Mouse (Mus musculus) heart, postnatal 0 days (tissue): ENCODE measurements at regions not wholly inside any gene's neighbourhood (a gene's known extent, or its start where the extent isn't known, plus 50 kb on each side); places are given as distances from the start of the nearest gene placed in this dataset.

Experiments used
- ATAC-seq: fragments of 200-750 bp; cut with Nextera tagmentation; 2 replicates; pipeline ENCODE4 v1.8.0; 2017; ENCODE audit warnings: low read depth, moderate number of reproducible peaks, moderate library complexity; ENCODE audit not compliant: insufficient read depth
- DNase-seq: peaks from one replicate; pipeline ENCODE4 v3.0.0-alpha.2; 2016; ENCODE audit warnings: low spot score
- H3K27ac ChIP-seq: fragments of 300-500 bp; sonication (generic); 2 replicates; pipeline ENCODE4 v1.5.1; 2014; ENCODE audit warnings: low read depth, mild to moderate bottlenecking
- H3K27me3 ChIP-seq: fragments of 300-500 bp; sonication (generic); 2 replicates; pipeline ENCODE4 v1.6.1; 2014; ENCODE audit warnings: low read length, mixed read lengths; ENCODE audit not compliant: control insufficient read depth, insufficient read depth
- H3K36me3 ChIP-seq: fragments of 300-500 bp; sonication (generic); replicated peaks from 2 replicates; pipeline ENCODE4 v1.6.1; 2014; ENCODE audit warnings: low read length, mixed read lengths; ENCODE audit not compliant: control insufficient read depth, insufficient read depth
- H3K4me1 ChIP-seq: fragments of 300-500 bp; sonication (generic); 2 replicates; pipeline ENCODE4 v1.6.1; 2014; ENCODE audit warnings: antibody characterized with exemption; ENCODE audit not compliant: control insufficient read depth, insufficient read depth
- H3K4me2 ChIP-seq: fragments of 300-500 bp; sonication (generic); 2 replicates; pipeline ENCODE4 v1.6.1; 2014; ENCODE audit warnings: low read depth, mild to moderate bottlenecking, low read length, moderate library complexity
- H3K4me3 ChIP-seq: fragments of 300-500 bp; sonication (generic); 2 replicates; pipeline ENCODE4 v1.5.1; 2014; ENCODE audit warnings: low read depth, low read length
- H3K9ac ChIP-seq: fragments of 300-500 bp; sonication (generic); replicated peaks from 2 replicates; pipeline ENCODE4 v1.6.1; 2014; ENCODE audit warnings: low read depth, low read length, mixed read lengths
- H3K9me3 ChIP-seq: fragments of 300-500 bp; sonication (generic); replicated peaks from 2 replicates; pipeline ENCODE4 v1.6.1; 2016; ENCODE audit warnings: low read length; ENCODE audit not compliant: control insufficient read depth
- CTCF ChIP-seq: IDR thresholded peaks from 2 replicates; pipeline ENCODE4 v1.5.1; 2016; ENCODE audit warnings: antibody characterized with exemption, control low read depth, low read depth
- EP300 ChIP-seq: IDR thresholded peaks from 2 replicates; pipeline ENCODE4 v1.6.1; 2016; ENCODE audit warnings: antibody characterized with exemption, low read depth
- WGBS: fragments of 180-500 bp; shearing (Covaris S2); extraction: QIAGEN DNeasy Blood & Tissue Kit; methylation state at CpG from one replicate; pipeline ENCODE4 v1.1.7; 2014; 5-methylcytosine and 5-hydroxymethylcytosine counted together

DNA sequence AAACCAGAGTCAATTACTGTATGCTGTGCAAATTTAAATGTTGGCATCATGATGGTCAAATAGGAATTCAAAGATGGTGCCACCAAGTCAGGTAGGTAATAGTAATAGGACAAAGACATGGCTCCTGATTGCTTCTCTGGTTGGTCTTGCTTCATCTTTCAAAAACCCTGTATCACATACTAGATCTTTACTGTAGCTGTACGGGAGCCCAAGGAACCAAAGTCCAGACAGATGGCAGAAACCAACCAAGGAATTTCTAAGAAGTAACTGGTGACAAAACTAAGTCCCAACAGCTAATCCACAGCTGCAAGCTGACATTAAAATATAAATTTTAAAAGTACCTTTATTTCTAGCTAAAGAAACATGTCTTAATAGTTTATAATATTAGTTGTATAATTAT is 131.7 kb upstream of the Cxxc4 start:
- no peak for ATAC-seq
- Histone ChIP-seq H3K4me2 (no peak overlapping the region), H3K9ac (no peak overlapping the region), H3K4me3 (no peak overlapping the region), H3K36me3 (no peaks in the 10 kb centered on the region), H3K27ac (no peak overlapping the region), H3K27me3 (no peaks in the 10 kb centered on the region), H3K4me1 (no peaks in the 10 kb centered on the region), H3K9me3 (no peaks in the 10 kb centered on the region)
- no peak for TF ChIP-seq CTCF
- no peak for TF ChIP-seq EP300
- 76% methylated on average over 1 of the region's 1 CpGs for WGBS
- no peak for DNase-seq

DNA sequence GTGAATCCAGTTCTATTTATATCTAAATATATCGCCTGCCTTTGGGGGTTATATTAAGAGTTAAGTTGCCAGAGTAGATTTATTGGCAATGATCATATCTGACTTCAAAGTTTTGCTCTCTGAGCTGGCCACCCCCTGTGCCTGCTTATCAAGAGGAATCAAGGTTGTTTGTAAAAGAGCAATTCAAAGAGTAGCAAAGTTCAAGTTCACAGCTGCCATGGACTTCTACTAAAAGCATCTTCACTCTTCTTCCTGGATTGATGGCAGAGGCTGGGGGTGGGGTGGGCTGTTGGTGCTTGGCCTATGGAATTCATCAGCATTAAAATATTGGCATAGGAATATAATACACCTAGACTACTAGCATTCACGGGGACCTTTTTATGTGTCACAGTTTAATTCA is 131.2 kb upstream of the Cxxc4 start:
- Histone ChIP-seq H3K27me3 (no peaks in the 10 kb centered on the region), H3K4me1 (no peaks in the 10 kb centered on the region), H3K4me2 (no peak overlapping the region), H3K9me3 (no peaks in the 10 kb centered on the region), H3K27ac (no peak overlapping the region), H3K4me3 (no peak overlapping the region), H3K36me3 (no peaks in the 10 kb centered on the region), H3K9ac (no peak overlapping the region)
- no peak for ATAC-seq
- 79% methylated on average over 2 of the region's 2 CpGs for WGBS
- TF ChIP-seq CTCF, result no peak
- no peak for TF ChIP-seq EP300
- no peak for DNase-seq

GRCm38 (mm10) chr3:134105567-134105966 is 130.7 kb upstream of the Cxxc4 start:
- Histone ChIP-seq H3K4me3 (no peak overlapping the region), H3K27ac (no peak overlapping the region), H3K4me2 (no peak overlapping the region), H3K27me3 (no peaks in the 10 kb centered on the region), H3K9ac (no peak overlapping the region), H3K4me1 (no peaks in the 10 kb centered on the region), H3K9me3 (no peaks in the 10 kb centered on the region), H3K36me3 (no peaks in the 10 kb centered on the region)
- TF ChIP-seq CTCF (no peak), EP300 (no peak)
- WGBS, result 72% methylated on average over 3 of the region's 3 CpGs
- DNase-seq (no peak), ATAC-seq (no peak)

DNA sequence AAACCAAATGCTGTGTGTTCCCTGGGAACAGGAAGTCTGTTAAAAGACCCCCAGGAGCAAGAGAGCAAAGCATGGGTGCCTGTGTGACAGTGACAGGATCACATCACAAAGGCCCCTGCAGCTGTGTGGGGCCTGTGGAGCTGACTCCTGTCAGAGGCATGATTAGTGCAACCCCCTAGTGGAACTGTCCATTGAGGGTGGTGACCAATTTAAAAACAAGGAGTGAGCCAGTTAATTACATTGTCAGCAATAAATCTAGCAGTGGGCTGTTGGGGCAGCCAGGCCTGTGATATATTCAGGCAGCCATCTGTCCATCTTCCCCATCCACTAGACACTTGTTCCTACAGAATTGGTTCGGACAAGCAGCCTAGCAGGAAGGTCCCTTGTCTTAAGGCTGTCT is 121.8 kb upstream of the Cxxc4 start:
- Histone ChIP-seq H3K9ac (no peak overlapping the region), H3K27me3 (no peaks in the 10 kb centered on the region), H3K4me3 (no peak overlapping the region), H3K4me1 (no peaks in the 10 kb centered on the region), H3K27ac (no peak overlapping the region), H3K4me2 (no peak overlapping the region), H3K9me3 (no peaks in the 10 kb centered on the region), H3K36me3 (no peaks in the 10 kb centered on the region)
- DNase-seq (no peak), ATAC-seq (no peak)
- TF ChIP-seq EP300 (no peak), CTCF (no peak)
- WGBS, result 75% methylated on average over 1 of the region's 1 CpGs

GRCm38 (mm10) chr3:134115007-134115406 is 121.3 kb upstream of the Cxxc4 start:
- DNase-seq (no peak), ATAC-seq (no peak)
- H3K27ac ChIP-seq, result no peak overlapping the region
- 88% methylated on average over 4 of the region's 4 CpGs for WGBS
- no peak overlapping the region for H3K9ac ChIP-seq
- TF ChIP-seq EP300 (no peak), CTCF (no peak)
- no peaks in the 10 kb centered on the region for H3K27me3 ChIP-seq
- H3K9me3 ChIP-seq, result no peaks in the 10 kb centered on the region
- no peaks in the 10 kb centered on the region for H3K36me3 ChIP-seq
- H3K4me2 ChIP-seq, result no peak overlapping the region
- H3K4me3 ChIP-seq, result no peak overlapping the region
- no peaks in the 10 kb centered on the region for H3K4me1 ChIP-seq

- peak; percentile 15; the same call in 1 of the 2 replicates for TF ChIP-seq CTCF
- TF ChIP-seq EP300, result no peak
- WGBS, result 66% methylated on average over 4 of the region's 4 CpGs
- ATAC-seq (no peak), DNase-seq (no peak)
- no peaks in the 10 kb centered on the region for H3K4me1 ChIP-seq
- H3K4me3 ChIP-seq, result no peak overlapping the region
- no peak overlapping the region for H3K27ac ChIP-seq
- no peaks in the 10 kb centered on the region for H3K36me3 ChIP-seq
- H3K27me3 ChIP-seq, result no peaks in the 10 kb centered on the region
- H3K9ac ChIP-seq, result no peak overlapping the region
- H3K9me3 ChIP-seq, result no peaks in the 10 kb centered on the region
- H3K4me2 ChIP-seq, result no peak overlapping the region
These were observed 117.4 kb upstream of the Cxxc4 start for GRCm38 (mm10) chr3:134118898-134119297.
